Mouse (Mus musculus): Measurements from ENCODE around the gene Aoah. TPM values are rescaled to one million over a fixed set of nuclear protein-coding genes. Genes with fewer than 3 reads are reported as not detected.
A peak's percentile ranks its signal among the peaks of the same experiment; 100 is the strongest.

Aoah gene
- polyA plus RNA-seq, 1 experiment from 2014 or later, result 3.2 TPM

DNA sequence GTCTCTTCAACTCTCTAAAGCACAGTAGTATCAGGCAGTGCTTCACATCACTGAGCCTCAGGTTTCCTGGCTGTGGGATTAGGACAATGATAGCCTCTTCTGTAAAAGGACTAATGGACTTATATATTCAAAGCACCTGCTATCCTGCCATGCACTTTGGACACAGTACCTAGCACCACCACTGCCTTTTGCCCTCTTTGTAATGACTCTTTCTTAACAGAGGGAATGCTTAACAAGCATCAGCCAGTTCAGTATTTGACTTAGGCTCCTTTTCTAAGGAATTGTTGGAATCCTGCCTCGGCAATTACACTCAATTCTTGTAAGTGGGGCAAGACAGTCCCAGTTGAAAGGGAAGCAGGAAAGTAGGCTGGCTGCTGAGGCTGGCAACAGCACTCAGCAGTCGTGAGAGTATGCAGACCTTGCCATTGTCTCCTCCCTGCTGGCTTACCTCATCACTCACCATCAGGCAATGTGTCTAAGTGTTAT lies 107.1 kb downstream of the Aoah start:
- Histone ChIP-seq H3K36me3 (ENCODE audit: control insufficient read depth, insufficient read depth) (no peaks in the 10 kb centered on the region), H3K4me2 (replicated peaks; ENCODE audit: low read depth) (no peak overlapping the region), H3K27ac (ENCODE audit: low read depth, low read length) (no peak overlapping the region), H3K9ac (ENCODE audit: low read depth, low read length) (no peak overlapping the region), H3K9me3 (ENCODE audit: control insufficient read depth) (no peaks in the 10 kb centered on the region), H3K4me1 (replicated peaks; ENCODE audit: control insufficient read depth, insufficient read depth, low read length) (no peaks in the 10 kb centered on the region), H3K27me3 (replicated peaks; ENCODE audit: control insufficient read depth, insufficient read depth, low read length) (no peaks in the 10 kb centered on the region), H3K4me3 (ENCODE audit: low read depth, low read length) (no peak overlapping the region)
- TF ChIP-seq CTCF (IDR thresholded peaks at IDR 0.05; ENCODE audit: low read depth), result no peak
- peak; percentile 85 for ATAC-seq
- WGBS, result 7% methylated on average over 2 of the region's 2 CpGs

DNA sequence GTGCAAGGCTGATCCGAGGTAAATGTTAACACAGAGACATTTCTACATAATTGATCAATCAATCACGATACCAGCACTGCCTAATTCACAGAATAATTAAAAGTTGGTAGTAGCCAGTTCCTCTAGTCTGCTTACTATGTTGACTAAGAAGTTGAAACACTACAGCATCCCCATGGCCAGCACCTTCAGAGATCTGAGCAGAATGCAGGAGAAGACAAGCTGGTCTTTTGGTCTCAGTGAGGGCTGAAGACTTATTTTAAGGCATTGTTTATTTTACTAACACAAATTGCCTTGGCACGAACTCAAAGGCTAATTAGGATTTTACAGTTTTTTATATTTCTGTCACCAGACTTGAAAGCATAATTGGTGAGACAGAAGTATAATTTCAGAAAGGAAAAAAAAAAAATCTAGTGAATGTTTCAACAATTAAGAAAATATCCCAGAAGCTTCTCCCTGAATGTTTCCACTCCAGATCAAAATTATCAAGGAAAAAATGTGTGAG lies 107.8 kb downstream of the Aoah start:
- H3K4me3 ChIP-seq (ENCODE audit: low read depth, low read length), result no peak overlapping the region
- TF ChIP-seq CTCF (IDR thresholded peaks at IDR 0.05; ENCODE audit: low read depth), result no peak
- H3K4me2 ChIP-seq (replicated peaks; ENCODE audit: low read depth), result no peak overlapping the region
- H3K27ac ChIP-seq (ENCODE audit: low read depth, low read length), result no peak overlapping the region
- no peaks in the 10 kb centered on the region for H3K9me3 ChIP-seq (ENCODE audit: control insufficient read depth)
- H3K27me3 ChIP-seq (replicated peaks; ENCODE audit: control insufficient read depth, insufficient read depth, low read length), result no peaks in the 10 kb centered on the region
- 41% methylated on average over 3 of the region's 3 CpGs for WGBS
- no peak for ATAC-seq
- H3K4me1 ChIP-seq (replicated peaks; ENCODE audit: control insufficient read depth, insufficient read depth, low read length), result no peaks in the 10 kb centered on the region
- H3K36me3 ChIP-seq (ENCODE audit: control insufficient read depth, insufficient read depth), result no peaks in the 10 kb centered on the region
- H3K9ac ChIP-seq (ENCODE audit: low read depth, low read length), result no peak overlapping the region

DNA sequence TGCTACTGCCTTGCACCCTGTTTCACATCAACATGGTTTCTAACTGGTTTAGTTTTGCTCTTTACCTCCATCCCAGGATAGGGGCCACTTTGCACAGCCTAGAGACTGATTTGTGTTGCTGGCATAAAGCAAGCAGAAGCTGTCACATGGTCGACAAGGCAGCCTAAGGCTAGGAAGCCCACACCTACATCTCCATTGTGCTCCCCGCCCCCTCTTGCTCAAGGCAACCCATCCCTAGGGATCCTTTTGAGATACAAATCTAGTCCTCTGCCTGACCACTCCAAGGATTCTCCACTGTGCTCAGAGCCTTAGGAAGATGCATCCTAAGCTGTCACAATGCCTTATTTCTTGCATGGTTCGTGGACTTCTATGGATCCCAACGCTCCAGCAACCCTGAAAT lies 110.2 kb downstream of the Aoah start:
- H3K36me3 ChIP-seq (ENCODE audit: control insufficient read depth, insufficient read depth), result no peaks in the 10 kb centered on the region
- H3K4me1 ChIP-seq (replicated peaks; ENCODE audit: control insufficient read depth, insufficient read depth, low read length), result no peaks in the 10 kb centered on the region
- H3K9ac ChIP-seq (ENCODE audit: low read depth, low read length), result no peak overlapping the region
- TF ChIP-seq CTCF (IDR thresholded peaks at IDR 0.05; ENCODE audit: low read depth), result no peak
- no peak overlapping the region for H3K4me3 ChIP-seq (ENCODE audit: low read depth, low read length)
- H3K27me3 ChIP-seq (replicated peaks; ENCODE audit: control insufficient read depth, insufficient read depth, low read length), result no peaks in the 10 kb centered on the region
- 83% methylated on average over 4 of the region's 4 CpGs for WGBS
- no peaks in the 10 kb centered on the region for H3K9me3 ChIP-seq (ENCODE audit: control insufficient read depth)
- H3K4me2 ChIP-seq (replicated peaks; ENCODE audit: low read depth), result no peak overlapping the region
- no peak overlapping the region for H3K27ac ChIP-seq (ENCODE audit: low read depth, low read length)
- ATAC-seq, result no peak

DNA sequence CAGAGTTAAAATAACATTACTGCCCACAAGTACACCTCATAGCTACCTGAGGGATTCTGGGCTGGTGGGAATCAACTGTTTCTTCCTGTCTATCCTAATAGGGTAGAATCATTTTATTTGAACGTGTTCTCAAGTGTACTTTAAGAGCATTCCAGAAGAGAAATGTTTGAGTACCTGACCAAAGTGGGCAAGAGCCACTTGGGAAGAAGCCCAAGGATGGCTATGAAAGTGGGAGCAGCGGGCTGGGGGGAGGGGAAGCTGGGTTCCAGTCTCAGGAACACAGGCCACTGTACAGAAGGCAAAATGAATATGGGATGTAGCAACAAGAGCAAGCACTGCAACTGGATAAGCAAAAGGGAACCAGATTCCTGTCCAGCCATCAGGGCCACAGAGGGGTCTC lies 111.3 kb downstream of the Aoah start:
- H3K4me1 ChIP-seq (replicated peaks; ENCODE audit: control insufficient read depth, insufficient read depth, low read length), result no peaks in the 10 kb centered on the region
- ATAC-seq, result no peak
- H3K4me3 ChIP-seq (ENCODE audit: low read depth, low read length), result no peak overlapping the region
- no peaks in the 10 kb centered on the region for H3K36me3 ChIP-seq (ENCODE audit: control insufficient read depth, insufficient read depth)
- 75% methylated on average over 2 of the region's 2 CpGs for WGBS
- no peak overlapping the region for H3K27ac ChIP-seq (ENCODE audit: low read depth, low read length)
- no peak overlapping the region for H3K4me2 ChIP-seq (replicated peaks; ENCODE audit: low read depth)
- H3K9ac ChIP-seq (ENCODE audit: low read depth, low read length), result no peak overlapping the region
- H3K27me3 ChIP-seq (replicated peaks; ENCODE audit: control insufficient read depth, insufficient read depth, low read length), result no peaks in the 10 kb centered on the region
- no peak for TF ChIP-seq CTCF (IDR thresholded peaks at IDR 0.05; ENCODE audit: low read depth)
- H3K9me3 ChIP-seq (ENCODE audit: control insufficient read depth), result no peaks in the 10 kb centered on the region

DNA sequence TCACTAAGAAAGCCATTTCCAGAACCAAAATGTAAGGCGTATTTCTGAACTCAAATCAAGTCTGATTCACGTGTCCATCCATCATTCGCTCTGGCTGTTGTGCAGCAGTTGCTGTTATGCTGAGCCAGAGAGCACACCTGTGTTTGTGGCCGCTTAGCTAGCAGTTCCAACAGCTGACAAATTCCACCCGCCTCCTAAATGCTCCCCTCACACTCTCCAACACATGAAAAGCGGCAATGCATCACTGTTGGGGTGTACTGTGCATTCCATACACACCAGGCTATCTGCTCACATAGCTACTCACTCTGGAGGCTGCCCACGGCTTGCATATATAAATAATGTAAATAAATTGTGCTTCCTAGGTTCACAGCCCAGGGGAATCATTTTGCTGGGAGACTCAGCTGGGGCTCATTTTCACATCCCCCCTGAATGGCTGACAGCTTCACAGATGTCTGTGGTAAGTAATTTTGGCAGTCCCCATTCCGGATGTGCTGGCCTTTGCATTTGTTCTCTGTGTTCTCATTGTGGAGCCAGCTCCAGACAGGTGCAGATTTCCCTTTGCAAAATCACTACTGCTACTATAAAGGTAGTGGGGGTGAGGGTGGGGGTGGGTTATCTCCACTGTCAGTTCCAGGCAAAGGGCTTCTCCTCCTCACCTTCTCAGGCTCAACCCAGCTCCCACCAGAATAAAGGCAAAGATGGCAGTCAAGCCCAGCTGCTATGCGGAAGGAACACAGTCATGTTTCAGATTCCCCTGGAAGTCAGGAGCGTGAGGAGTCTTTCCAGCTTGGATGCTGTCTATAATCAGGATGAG lies 123.0 kb downstream of the Aoah start:
- WGBS, result 72% methylated on average over 10 of the region's 10 CpGs
- TF ChIP-seq CTCF (IDR thresholded peaks at IDR 0.05; ENCODE audit: low read depth), result no peak
- no peaks in the 10 kb centered on the region for H3K4me1 ChIP-seq (replicated peaks; ENCODE audit: control insufficient read depth, insufficient read depth, low read length)
- H3K9me3 ChIP-seq (ENCODE audit: control insufficient read depth), result no peaks in the 10 kb centered on the region
- no peaks in the 10 kb centered on the region for H3K36me3 ChIP-seq (ENCODE audit: control insufficient read depth, insufficient read depth)
- no peak overlapping the region for H3K27ac ChIP-seq (ENCODE audit: low read depth, low read length)
- no peak for ATAC-seq
- H3K4me3 ChIP-seq (ENCODE audit: low read depth, low read length), result no peak overlapping the region
- H3K9ac ChIP-seq (ENCODE audit: low read depth, low read length), result no peak overlapping the region
- H3K4me2 ChIP-seq (replicated peaks; ENCODE audit: low read depth), result no peak overlapping the region
- no peaks in the 10 kb centered on the region for H3K27me3 ChIP-seq (replicated peaks; ENCODE audit: control insufficient read depth, insufficient read depth, low read length)

DNA sequence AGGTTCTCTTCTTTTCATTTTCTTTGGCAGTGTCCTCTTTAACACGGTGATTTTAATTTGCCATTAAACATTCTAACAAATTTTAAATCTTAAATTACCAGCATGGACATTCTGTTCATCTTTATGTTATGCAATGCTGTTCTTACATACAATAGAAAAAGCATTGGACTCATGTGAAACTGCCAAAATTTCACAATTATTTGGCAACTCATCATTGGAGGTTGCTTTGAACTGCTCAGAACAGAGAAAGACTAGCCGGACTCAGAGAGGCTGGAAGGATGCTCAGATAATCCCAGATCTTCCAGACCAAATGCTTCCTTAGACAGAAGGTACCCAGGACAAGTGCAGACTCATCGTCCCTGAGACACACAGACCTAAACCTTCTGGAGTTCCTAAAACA lies 126.5 kb downstream of the Aoah start:
- Histone ChIP-seq H3K36me3 (ENCODE audit: control insufficient read depth, insufficient read depth) (no peaks in the 10 kb centered on the region), H3K27ac (ENCODE audit: low read depth, low read length) (no peak overlapping the region), H3K27me3 (replicated peaks; ENCODE audit: control insufficient read depth, insufficient read depth, low read length) (no peaks in the 10 kb centered on the region), H3K4me2 (replicated peaks; ENCODE audit: low read depth) (no peak overlapping the region), H3K4me1 (replicated peaks; ENCODE audit: control insufficient read depth, insufficient read depth, low read length) (no peaks in the 10 kb centered on the region), H3K4me3 (ENCODE audit: low read depth, low read length) (no peak overlapping the region), H3K9me3 (ENCODE audit: control insufficient read depth) (no peaks in the 10 kb centered on the region), H3K9ac (ENCODE audit: low read depth, low read length) (no peak overlapping the region)
- ATAC-seq, result no peak
- 92% methylated on average over 3 of the region's 3 CpGs for WGBS
- no peak for TF ChIP-seq CTCF (IDR thresholded peaks at IDR 0.05; ENCODE audit: low read depth)

Data from intestine, postnatal 0 days (tissue).